Mouse (Mus musculus) limb, embryonic 13.5 days (tissue): Measurements from ENCODE around the gene Rpl3l. TPM values are rescaled to one million over a fixed set of nuclear protein-coding genes. Genes with fewer than 3 reads are reported as not detected.
"Not testable (repeated sequence)": the region's sequence is repeated elsewhere in the genome, so short reads cannot be mapped to it uniquely, and the experiment has no call there.

ENCODE experiments used
- ATAC-seq: fragments of 200-750 bp; cut with Nextera tagmentation; 2 replicates; pipeline ENCODE4 v1.8.0; 2017; ENCODE audit warnings: low read depth, moderate number of reproducible peaks, moderate TSS enrichment; ENCODE audit not compliant: low FRiP score
- H3K27ac ChIP-seq: fragments of 300-500 bp; sonication (generic); 2 replicates; pipeline ENCODE4 v1.5.1; 2015; ENCODE audit warnings: inconsistent platforms, mild to moderate bottlenecking, moderate library complexity
- H3K27me3 ChIP-seq: fragments of 300-500 bp; sonication (generic); 2 replicates; pipeline ENCODE4 v1.6.1; 2015; ENCODE audit warnings: mild to moderate bottlenecking, inconsistent platforms
- H3K36me3 ChIP-seq: fragments of 300-500 bp; sonication (generic); 2 replicates; pipeline ENCODE4 v1.6.1; 2015; ENCODE audit warnings: inconsistent platforms, mild to moderate bottlenecking, moderate library complexity
- H3K4me1 ChIP-seq: fragments of 300-500 bp; sonication (generic); 2 replicates; pipeline ENCODE4 v1.6.1; 2015; ENCODE audit warnings: inconsistent platforms
- H3K4me2 ChIP-seq: fragments of 300-500 bp; sonication (generic); replicated peaks from 2 replicates; pipeline ENCODE4 v1.6.1; 2015; ENCODE audit warnings: inconsistent platforms, mild to moderate bottlenecking, moderate library complexity
- H3K4me3 ChIP-seq: fragments of 300-500 bp; sonication (generic); 2 replicates; pipeline ENCODE4 v1.5.1; 2015; ENCODE audit warnings: moderate library complexity, mild to moderate bottlenecking, inconsistent platforms
- H3K9ac ChIP-seq: fragments of 300-500 bp; sonication (generic); 2 replicates; pipeline ENCODE4 v1.6.1; 2015; ENCODE audit warnings: mild to moderate bottlenecking, inconsistent platforms
- H3K9me3 ChIP-seq: fragments of 300-500 bp; sonication (generic); 2 replicates; pipeline ENCODE4 v1.6.1; 2016; ENCODE audit warnings: inconsistent platforms
- WGBS: fragments of 180-500 bp; shearing (Covaris S2); methylation state at CpG from one replicate; pipeline ENCODE4 v1.1.7; 2015; 5-methylcytosine and 5-hydroxymethylcytosine counted together
- polyA plus RNA-seq: library from polyadenylated mRNA; unstranded; fragments of >200 nt; fragmentation: Nextera tagmentation; extraction: Ambion mirVana; gene quantifications from 2 replicates; pipeline ENCODE4 v1.2.1, GENCODE M21; 2015

Rpl3l gene
- polyA plus RNA-seq, 1 experiment from 2014 or later = not detected

DNA sequence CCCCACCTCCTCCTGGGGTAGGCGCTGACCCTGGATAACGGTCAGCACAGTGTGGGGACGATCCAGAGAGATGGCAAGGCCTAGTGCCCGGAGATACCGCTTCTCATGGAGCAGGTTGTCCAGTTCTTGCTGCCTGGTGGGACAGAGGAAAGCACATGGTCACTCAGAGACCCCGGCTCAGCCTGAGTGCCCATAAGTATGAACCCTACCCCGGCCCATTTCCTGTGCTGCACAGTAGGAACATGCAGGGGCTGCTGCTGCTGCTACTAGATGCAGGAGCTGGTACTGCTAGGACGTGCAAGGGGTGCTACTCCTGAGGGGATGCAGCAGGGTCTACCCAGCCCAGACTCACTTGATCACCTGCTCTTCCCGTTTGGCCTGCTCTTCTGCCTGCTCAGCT is 26.4 kb upstream of the Rpl3l start:
- peaks cover 22% of the 10 kb centered on the region for H3K4me1 ChIP-seq
- no peak overlapping the region for H3K27ac ChIP-seq
- no peak overlapping the region; the same call in 1 of the 2 replicates for H3K9ac ChIP-seq
- no peak for ATAC-seq
- H3K27me3 ChIP-seq = no peaks in the 10 kb centered on the region
- H3K4me3 ChIP-seq = no peak overlapping the region
- WGBS = 86% methylated on average over 9 of the region's 9 CpGs
- H3K9me3 ChIP-seq = no peaks in the 10 kb centered on the region
- H3K4me2 ChIP-seq = no peak overlapping the region
- H3K36me3 ChIP-seq = peaks cover 63% of the 10 kb centered on the region

DNA sequence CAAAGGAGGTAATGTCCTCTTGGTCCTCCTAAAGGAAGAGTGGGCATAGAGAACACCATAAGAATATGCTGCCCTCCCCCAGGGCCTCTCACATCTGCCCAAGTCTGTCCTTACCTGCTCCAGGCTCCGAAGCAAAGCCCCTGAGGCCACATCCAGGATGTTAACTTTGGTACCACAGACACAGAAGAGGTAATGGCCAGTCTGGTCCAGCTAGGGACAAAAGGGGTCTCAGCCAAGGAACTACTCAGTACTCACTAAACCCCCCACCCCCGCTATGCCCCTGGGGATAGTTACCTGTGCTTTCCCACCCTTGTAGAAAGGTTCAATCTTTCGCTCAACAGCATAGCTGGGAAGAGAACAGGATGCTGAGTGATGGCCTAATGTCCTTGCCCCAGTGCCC is 21.8 kb upstream of the Rpl3l start:
- Histone ChIP-seq H3K9ac (no peak overlapping the region), H3K36me3 (peaks cover 50% of the 10 kb centered on the region), H3K9me3 (no peaks in the 10 kb centered on the region), H3K4me3 (peak overlapping the region; percentile 15), H3K27me3 (no peaks in the 10 kb centered on the region), H3K4me2 (peak overlapping the region; percentile 84; the same call in 1 of the 2 replicates), H3K27ac (no peak overlapping the region), H3K4me1 (peaks cover 14% of the 10 kb centered on the region)
- no peak for ATAC-seq
- 89% methylated on average over 3 of the region's 3 CpGs for WGBS

DNA sequence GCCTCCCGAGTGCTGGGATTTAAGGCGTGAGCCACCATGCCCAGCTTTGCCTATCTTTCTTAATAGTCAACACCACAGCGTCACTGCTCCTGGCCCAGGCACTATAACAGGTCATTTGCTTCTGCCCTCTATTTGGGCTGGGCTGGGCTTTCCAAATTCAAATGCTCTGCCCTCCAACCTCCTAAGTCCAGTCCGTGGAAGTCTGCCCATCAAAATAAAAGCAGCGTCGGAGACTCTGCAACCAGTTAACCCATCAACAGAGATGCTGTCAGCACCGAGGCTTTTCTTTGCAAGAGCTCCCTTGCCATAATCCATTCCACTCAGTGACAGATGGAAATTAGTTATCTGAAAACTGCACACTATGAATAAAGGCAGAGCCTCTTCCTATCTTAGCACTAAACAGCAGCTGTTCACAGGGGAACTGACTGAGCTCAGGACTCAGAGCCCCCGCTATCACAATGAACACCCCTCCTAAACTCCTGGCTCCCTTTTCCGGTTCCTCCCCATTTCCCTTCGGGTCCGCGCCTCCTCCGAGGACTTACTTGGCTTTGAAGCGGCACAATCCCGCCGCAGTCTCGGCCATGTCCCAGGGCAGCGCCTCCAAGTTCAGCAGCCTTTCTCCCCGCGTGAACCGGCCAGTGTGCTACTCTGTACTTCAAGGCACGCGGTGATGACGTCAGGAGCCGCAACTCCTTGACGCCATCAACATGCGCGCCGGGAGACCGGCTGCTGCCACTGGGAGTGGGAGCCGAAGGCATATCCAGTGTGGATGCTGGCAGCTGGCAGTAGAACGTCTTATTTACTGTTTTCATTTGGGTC is 20.4 kb upstream of the Rpl3l start, which contains the start of gene Tbl3:
TSS of gene Tbl3 (minus strand) at position 679 of the 819 bp plus-strand sequence.
- H3K4me1 ChIP-seq = peaks cover 14% of the 10 kb centered on the region
- H3K4me2 ChIP-seq = peak within 1 kb of the TSS; percentile 84
- peak within 1 kb of the TSS; percentile 81 for H3K9ac ChIP-seq
- H3K27ac ChIP-seq = peak within 1 kb of the TSS; percentile 67
- peak within 1 kb of the TSS; percentile 85 for H3K4me3 ChIP-seq
- H3K36me3 ChIP-seq = peaks cover 36% of the 10 kb centered on the region
- peak; percentile 86 for ATAC-seq
- H3K27me3 ChIP-seq = no peaks in the 10 kb centered on the region
- H3K9me3 ChIP-seq = no peaks in the 10 kb centered on the region
- 4% methylated on average over 32 of the region's 32 CpGs for WGBS

DNA sequence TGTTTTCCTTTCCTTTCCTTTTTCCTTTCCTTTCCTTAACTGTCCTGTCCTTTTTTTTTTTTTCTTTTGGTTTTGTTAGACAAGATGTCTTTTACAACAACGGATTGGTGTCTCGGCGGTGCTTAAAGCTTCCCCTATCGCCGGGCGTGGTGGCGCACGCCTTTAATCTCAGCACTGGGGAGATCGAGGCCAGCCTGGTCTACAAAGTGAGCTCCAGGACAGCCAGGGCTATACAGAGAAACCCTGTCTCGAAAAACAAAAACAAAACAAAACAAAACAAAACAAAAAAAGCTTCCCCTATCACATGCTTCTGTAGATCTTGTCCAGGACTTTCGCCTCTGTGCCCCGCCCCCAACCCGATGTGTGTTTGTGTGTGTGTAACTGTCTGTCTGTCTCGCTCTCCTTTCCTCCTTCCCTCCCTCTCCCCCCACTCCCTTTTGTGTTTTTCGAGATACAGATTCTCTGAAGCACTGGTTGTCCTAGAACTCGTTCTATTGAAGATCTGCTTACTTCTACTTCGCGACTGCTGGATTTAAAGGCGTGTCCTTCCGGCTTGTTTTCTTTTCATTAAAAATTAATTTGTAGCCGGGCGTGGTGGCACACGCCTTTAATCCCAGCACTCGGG is 19.7 kb upstream of the Rpl3l start:
- peak overlapping the region; percentile 67 for H3K27ac ChIP-seq
- no peaks in the 10 kb centered on the region for H3K27me3 ChIP-seq
- no peaks in the 10 kb centered on the region for H3K9me3 ChIP-seq
- peak overlapping the region; percentile 85 for H3K4me3 ChIP-seq
- peak; percentile 14; the same call in 1 of the 2 replicates for ATAC-seq
- WGBS = 6% methylated on average over 24 of the region's 24 CpGs
- peaks cover 14% of the 10 kb centered on the region for H3K4me1 ChIP-seq
- H3K4me2 ChIP-seq = peak overlapping the region; percentile 84
- H3K9ac ChIP-seq = peak overlapping the region; percentile 81
- H3K36me3 ChIP-seq = peaks cover 29% of the 10 kb centered on the region

DNA sequence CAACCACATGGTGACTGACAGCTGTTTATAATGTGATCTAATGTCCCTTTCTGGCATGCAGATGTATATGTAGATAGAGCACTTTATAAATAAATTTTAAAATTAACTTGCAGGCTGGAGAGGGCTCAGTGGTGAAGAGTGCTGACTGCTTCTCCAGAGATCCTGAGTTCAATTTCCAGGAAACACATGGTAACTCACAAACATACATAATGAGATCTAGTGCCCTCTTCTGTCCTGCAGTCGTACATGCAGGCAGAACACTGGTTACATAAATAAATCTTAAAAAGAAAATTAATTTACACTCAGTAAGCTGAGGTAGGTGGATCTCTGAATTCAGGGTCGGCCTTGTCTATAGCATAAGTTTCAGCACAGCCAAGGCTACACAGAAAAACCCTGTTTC is 19.0 kb upstream of the Rpl3l start:
- ATAC-seq = no peak
- no peak overlapping the region for H3K27ac ChIP-seq
- peaks cover 23% of the 10 kb centered on the region for H3K36me3 ChIP-seq
- H3K4me1 ChIP-seq = peaks cover 14% of the 10 kb centered on the region
- peak overlapping the region; percentile 84; the same call in 1 of the 2 replicates for H3K4me2 ChIP-seq
- H3K9me3 ChIP-seq = no peaks in the 10 kb centered on the region
- no peaks in the 10 kb centered on the region for H3K27me3 ChIP-seq
- 0 out of 2 replicates have a peak overlapping the region, but pooled peaks have one; percentile 85 for H3K4me3 ChIP-seq
- WGBS = 35% methylated on average over 2 of the region's 2 CpGs
- H3K9ac ChIP-seq = no peak overlapping the region

DNA sequence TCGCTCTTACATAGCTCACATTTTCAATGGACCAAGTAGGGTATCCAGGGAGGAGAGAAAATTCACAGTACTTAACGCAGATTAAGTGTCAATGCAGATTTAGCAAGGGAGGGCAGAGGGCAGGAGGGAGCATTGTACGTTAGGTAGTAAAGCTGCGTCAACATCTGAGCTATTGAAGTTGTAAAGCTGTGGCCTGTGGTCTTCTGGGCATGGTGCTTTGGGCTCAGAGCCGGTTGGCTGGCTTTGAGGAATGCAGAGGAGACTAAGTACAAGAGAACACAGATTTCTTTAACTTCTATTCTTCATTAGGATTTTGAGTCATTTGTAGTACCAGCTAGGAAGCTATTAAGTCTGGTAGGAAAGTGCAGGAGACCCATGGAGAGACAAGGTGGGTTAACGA is 12.1 kb upstream of the Rpl3l start:
- no peak overlapping the region for H3K27ac ChIP-seq
- 67% methylated on average over 6 of the region's 6 CpGs for WGBS
- no peak overlapping the region for H3K4me3 ChIP-seq
- no peaks in the 10 kb centered on the region for H3K27me3 ChIP-seq
- H3K4me1 ChIP-seq = peaks cover 6% of the 10 kb centered on the region
- peaks cover 28% of the 10 kb centered on the region for H3K36me3 ChIP-seq
- no peaks in the 10 kb centered on the region for H3K9me3 ChIP-seq
- no peak overlapping the region for H3K9ac ChIP-seq
- ATAC-seq = no peak
- no peak overlapping the region for H3K4me2 ChIP-seq

DNA sequence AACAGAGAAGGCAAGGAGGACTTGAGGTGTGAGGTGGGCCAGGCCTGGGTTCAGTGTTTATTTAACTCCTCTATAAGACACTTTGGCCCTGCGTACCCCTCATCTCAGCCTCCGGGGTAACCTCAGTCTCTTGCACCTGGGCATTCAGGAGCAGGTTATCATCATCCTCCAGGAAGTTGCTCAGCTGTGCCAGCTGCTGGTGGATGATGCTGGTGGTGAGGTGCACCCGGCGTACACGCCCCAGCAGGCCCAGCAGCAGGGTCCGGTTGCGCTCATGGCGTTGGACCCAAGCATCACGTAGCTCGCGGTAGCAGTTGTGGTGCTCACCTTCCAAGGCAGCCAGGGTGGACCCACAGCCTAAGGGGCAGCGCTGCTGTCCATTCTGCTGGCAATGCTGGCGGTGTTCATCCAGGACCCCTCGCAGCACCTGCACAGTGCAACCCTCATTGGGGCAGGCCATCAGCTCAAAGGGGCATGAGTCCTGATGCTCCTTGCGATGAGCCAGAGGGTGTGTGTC is 11.4 kb upstream of the Rpl3l start:
- H3K27me3 ChIP-seq = no peaks in the 10 kb centered on the region
- no peak overlapping the region for H3K9ac ChIP-seq
- no peak overlapping the region for H3K4me3 ChIP-seq
- no peak for ATAC-seq
- no peaks in the 10 kb centered on the region for H3K9me3 ChIP-seq
- WGBS = 97% methylated on average over 15 of the region's 15 CpGs
- no peak overlapping the region for H3K27ac ChIP-seq
- peaks cover 32% of the 10 kb centered on the region for H3K36me3 ChIP-seq
- H3K4me2 ChIP-seq = no peak overlapping the region
- H3K4me1 ChIP-seq = peaks cover 8% of the 10 kb centered on the region

DNA sequence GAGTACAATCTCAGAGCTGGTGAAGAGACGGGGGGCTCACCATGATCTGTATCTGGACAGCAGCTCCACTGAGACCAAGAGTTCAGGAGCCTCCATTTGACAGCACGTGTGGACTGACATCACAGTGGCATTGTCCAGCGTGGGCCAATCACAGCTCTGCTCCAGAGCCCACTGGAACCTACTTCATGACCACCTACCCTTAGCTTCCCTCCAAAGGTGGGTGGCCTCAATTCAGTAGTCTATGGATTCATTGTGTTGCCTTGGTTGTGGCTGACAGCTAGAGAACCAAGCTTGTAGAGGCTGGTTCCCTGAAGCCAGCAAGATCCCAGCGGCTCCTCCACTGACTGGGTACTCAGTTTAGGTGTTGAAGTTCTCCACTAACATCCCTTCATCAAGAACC is 9.7 kb upstream of the Rpl3l start, which contains the start of the genes Rnf151 and Rps2:
TSS of gene Rnf151 (minus strand) at position 121 of the 400 bp plus-strand sequence.
TSS of gene Rps2 (plus strand) at position 174 of the 400 bp plus-strand sequence.
- Histone ChIP-seq H3K4me3 (peak within 1 kb of the TSS; percentile 84), H3K27me3 (no peaks in the 10 kb centered on the region), H3K4me1 (peaks cover 25% of the 10 kb centered on the region), H3K9me3 (no peaks in the 10 kb centered on the region), H3K27ac (no peak within 1 kb of the TSS), H3K36me3 (peaks cover 47% of the 10 kb centered on the region), H3K9ac (peak within 1 kb of the TSS; percentile 92), H3K4me2 (peak within 1 kb of the TSS; percentile 91)
- WGBS = 81% methylated on average over 4 of the region's 4 CpGs
- ATAC-seq = no peak

DNA sequence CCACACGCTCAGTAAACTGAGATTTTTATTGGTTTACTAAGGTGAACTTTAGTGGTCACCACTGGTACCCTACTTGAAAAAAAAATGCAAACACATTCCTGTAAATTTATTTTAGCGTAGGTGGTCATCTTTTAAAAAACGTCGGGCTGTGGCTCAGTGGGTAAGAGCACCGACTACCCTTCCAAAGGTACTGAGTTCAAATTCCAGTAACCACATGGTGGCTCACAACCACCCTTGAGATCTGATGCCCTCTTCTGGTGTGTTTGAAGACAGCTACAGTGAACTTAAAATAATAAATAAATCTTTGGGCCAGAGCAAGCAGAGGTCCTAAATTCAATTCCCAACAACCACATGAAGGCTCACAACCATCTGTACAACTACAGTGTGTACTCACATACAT is 8.7 kb upstream of the Rpl3l start:
- H3K9me3 ChIP-seq, H3K27me3 ChIP-seq, ATAC-seq, H3K27ac ChIP-seq: not testable (repeated sequence)
- peaks cover 32% of the 10 kb centered on the region for H3K4me1 ChIP-seq
- WGBS = 63% methylated on average over 5 of the region's 5 CpGs
- peak overlapping the region; percentile 84 for H3K4me3 ChIP-seq
- H3K9ac ChIP-seq = peak overlapping the region; percentile 92
- H3K36me3 ChIP-seq = peaks cover 47% of the 10 kb centered on the region
- H3K4me2 ChIP-seq = peak overlapping the region; percentile 91

DNA sequence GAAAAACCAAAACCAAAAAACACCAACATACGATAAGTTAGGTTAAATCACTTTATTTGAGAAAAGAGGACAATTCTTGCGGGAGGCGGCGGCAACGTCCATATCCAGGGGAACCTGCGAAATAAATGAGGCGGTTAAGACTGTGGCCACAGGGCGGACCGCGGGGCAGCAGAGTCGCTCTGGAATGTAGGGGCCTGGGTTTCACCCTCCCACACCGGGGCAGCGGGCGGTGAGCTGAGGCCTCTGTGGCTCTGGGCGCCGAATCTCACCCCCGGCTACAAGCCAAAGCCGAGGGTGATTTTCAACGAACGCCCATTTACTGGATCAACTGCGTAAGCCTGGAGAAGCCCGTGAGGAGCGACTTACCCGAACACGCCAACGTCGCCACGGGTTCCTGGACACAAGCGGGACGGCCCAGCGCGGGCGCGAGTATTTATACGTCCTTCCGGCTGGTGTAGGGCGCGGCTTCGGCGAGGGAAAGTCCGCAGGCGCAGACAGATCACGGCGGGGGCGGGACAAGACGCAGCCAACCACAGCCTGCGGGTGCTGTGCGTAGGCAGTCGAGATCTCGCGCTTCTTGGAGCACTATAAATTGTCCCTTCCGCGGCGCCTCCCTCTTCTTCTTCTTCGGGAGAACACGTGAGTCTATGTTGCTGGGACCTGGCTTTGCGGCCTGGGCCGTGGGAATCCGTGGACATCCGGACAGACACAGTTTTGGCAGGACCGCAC is 8.0 kb upstream of the Rpl3l start:
- Histone ChIP-seq H3K36me3 (peaks cover 47% of the 10 kb centered on the region), H3K4me1 (peaks cover 34% of the 10 kb centered on the region)
- WGBS = under 1% methylated on average over 60 of the region's 61 CpGs

DNA sequence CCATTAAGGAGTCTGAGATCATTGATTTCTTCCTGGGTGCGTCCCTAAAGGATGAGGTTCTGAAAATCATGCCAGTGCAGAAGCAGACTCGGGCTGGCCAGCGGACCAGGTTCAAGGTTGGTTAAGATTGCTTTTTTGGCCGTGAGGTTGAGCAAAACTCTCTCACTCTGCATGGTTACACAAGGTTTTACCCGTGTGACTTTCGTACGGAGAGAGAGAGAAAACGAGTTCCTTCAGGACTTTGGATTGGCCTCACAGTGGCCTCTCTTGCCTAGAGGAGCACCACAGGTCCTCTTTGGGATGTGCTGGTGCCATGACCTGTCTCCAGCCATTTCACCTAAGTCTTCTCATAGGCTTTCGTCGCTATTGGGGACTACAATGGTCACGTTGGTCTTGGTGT is 7.0 kb upstream of the Rpl3l start:
- not testable (repeated sequence) for H3K27ac ChIP-seq

More for the DNA sequence above, 8.0 kb upstream of the Rpl3l start:
- Histone ChIP-seq H3K27ac (peak overlapping the region; percentile 87), H3K4me3 (peak overlapping the region; percentile 84), H3K4me2 (peak overlapping the region; percentile 91), H3K27me3 (no peaks in the 10 kb centered on the region), H3K9me3 (no peaks in the 10 kb centered on the region), H3K9ac (peak overlapping the region; percentile 93)
- ATAC-seq = peak; percentile 98

More for the DNA sequence above, 7.0 kb upstream of the Rpl3l start:
- not testable (repeated sequence) for H3K9me3 ChIP-seq, H3K27me3 ChIP-seq, ATAC-seq
- H3K4me2 ChIP-seq = peak overlapping the region; percentile 91
- 1% methylated on average over 11 of the region's 11 CpGs for WGBS
- H3K4me3 ChIP-seq = peak overlapping the region; percentile 84
- peak overlapping the region; percentile 93 for H3K9ac ChIP-seq
- peaks cover 34% of the 10 kb centered on the region for H3K4me1 ChIP-seq
- peaks cover 47% of the 10 kb centered on the region for H3K36me3 ChIP-seq
